Mouse (Mus musculus): ENCODE measurements around the gene Clmn.

GRCm38 (mm10) chr12:104794957-104795356 lies 69.9 kb downstream of the Clmn start:
- TF ChIP-seq FLI1 (IDR thresholded peaks at IDR 0.05; ENCODE audit: low read length) (no peak), GATA1 (IDR thresholded peaks at IDR 0.05; ENCODE audit: borderline replicate concordance, low read length) (no peak)

All from megakaryocyte, embryonic 14.5 days (primary cell).